Mouse (Mus musculus) CH12.LX (cell line): ENCODE data around the gene Gm10382. TPM values are rescaled to one million over a fixed set of nuclear protein-coding genes. Genes with fewer than 3 reads are reported as not detected.
A peak's percentile ranks its signal among the peaks of the same experiment; 100 is the strongest.

Source experiments
- DNase-seq: peaks from one replicate; pipeline ENCODE4 v3.0.0-alpha.2; 2013; ENCODE audit errors: extremely low read depth
- H3K27ac ChIP-seq: 2 replicates; pipeline ENCODE4 v1.5.1; 2012; ENCODE audit warnings: low read depth, mild to moderate bottlenecking, control low read depth, moderate library complexity; ENCODE audit not compliant: insufficient read depth
- H3K27me3 ChIP-seq: replicated peaks from 2 replicates; pipeline ENCODE3; 2012; ENCODE audit warnings: inconsistent platforms
- H3K36me3 ChIP-seq, 2 experiments: replicated peaks in 1 of 2; 2 replicates each; pipeline versions ENCODE3 to v1.6.1; 2012; ENCODE audit warnings: inconsistent platforms in 1 of 2, low read length in 1 of 2, mild to moderate bottlenecking in 1 of 2, mixed read lengths in 1 of 2, moderate library complexity in 1 of 2; ENCODE audit not compliant: control insufficient read depth in 1 of 2, insufficient read depth in 1 of 2
- H3K4me1 ChIP-seq, 2 experiments: 2 replicates each; pipeline ENCODE4 v1.6.1; 2012; ENCODE audit warnings: inconsistent platforms in 1 of 2, moderate library complexity in 1 of 2; ENCODE audit not compliant: insufficient read depth in 2 of 2, control insufficient read depth in 1 of 2
- H3K4me2 ChIP-seq: 2 replicates; pipeline ENCODE4 v1.6.1; 2012; ENCODE audit warnings: low read depth, mild to moderate bottlenecking, control low read depth; ENCODE audit not compliant: poor library complexity, insufficient read depth, severe bottlenecking
- H3K4me3 ChIP-seq, 3 experiments: fragments of 150-350 bp in 1 of 3; sonication (generic) in 1 of 3; replicated peaks in 1 of 3; 2 replicates each; pipeline versions ENCODE3 to v1.5.1; 2011 to 2012; ENCODE audit warnings: low read depth in 2 of 3, low read length in 2 of 3, mild to moderate bottlenecking in 2 of 3, moderate library complexity in 2 of 3, control low read depth in 1 of 3, improper control_type of control experiment in 1 of 3, inconsistent platforms in 1 of 3, mixed read lengths in 1 of 3; ENCODE audit not compliant: poor library complexity in 1 of 3
- H3K79me2 ChIP-seq: replicated peaks from 2 replicates; pipeline ENCODE4 v1.6.1; 2012; ENCODE audit warnings: mild to moderate bottlenecking, moderate library complexity; ENCODE audit not compliant: control insufficient read depth, poor library complexity, insufficient read depth, severe bottlenecking; ENCODE audit errors: extremely low read depth
- H3K9ac ChIP-seq: 2 replicates; pipeline ENCODE4 v1.6.1; 2012; ENCODE audit warnings: low read depth, mild to moderate bottlenecking, control low read depth, moderate library complexity; ENCODE audit not compliant: insufficient read depth
- H3K9me3 ChIP-seq: replicated peaks from 2 replicates; pipeline ENCODE3; 2012; ENCODE audit warnings: low read length, inconsistent platforms, mixed read lengths
- BHLHE40 ChIP-seq: IDR thresholded peaks from 2 replicates; pipeline ENCODE4 v1.6.1; 2011; ENCODE audit warnings: mild to moderate bottlenecking, low read depth, low read length, improper control_type of control experiment
- CHD1 ChIP-seq: IDR thresholded peaks from 2 replicates; pipeline ENCODE4 v1.6.1; 2012; ENCODE audit warnings: low read depth, low read length, improper control_type of control experiment, inconsistent platforms
- JUND ChIP-seq: conservative IDR thresholded peaks from 2 replicates; pipeline ENCODE4 v1.6.1; 2011; ENCODE audit warnings: low read depth, low read length, improper control_type of control experiment
- MAX ChIP-seq: IDR thresholded peaks from 2 replicates; pipeline ENCODE4 v1.6.1; 2011; ENCODE audit warnings: low read length, improper control_type of control experiment
- MAZ ChIP-seq: IDR thresholded peaks from 2 replicates; pipeline ENCODE4 v1.6.1; 2012; ENCODE audit warnings: low read depth, mild to moderate bottlenecking, inconsistent platforms, low read length, improper control_type of control experiment, moderate library complexity
- MEF2A ChIP-seq: IDR thresholded peaks from 2 replicates; pipeline ENCODE4 v1.6.1; 2014; ENCODE audit warnings: low read depth, mild to moderate bottlenecking, inconsistent platforms, low read length, improper control_type of control experiment, borderline replicate concordance
- MYC ChIP-seq: IDR thresholded peaks from 2 replicates; pipeline ENCODE4 v1.6.1; 2011; ENCODE audit warnings: low read depth, mild to moderate bottlenecking, improper control_type of control experiment, low read length
- NELFE ChIP-seq: IDR thresholded peaks from 2 replicates; pipeline ENCODE4 v1.6.1; 2011; ENCODE audit warnings: low read depth, low read length, improper control_type of control experiment
- POLR2A ChIP-seq: IDR thresholded peaks from 2 replicates; pipeline ENCODE4 v1.6.1; 2011; ENCODE audit warnings: low read depth, mild to moderate bottlenecking, improper control_type of control experiment, low read length
- RAD21 ChIP-seq: IDR thresholded peaks from 2 replicates; pipeline ENCODE4 v1.6.1; 2011; ENCODE audit warnings: low read depth, mild to moderate bottlenecking, low read length, improper control_type of control experiment, moderate library complexity
- RCOR1 ChIP-seq: conservative IDR thresholded peaks from 2 replicates; pipeline ENCODE4 v1.6.1; 2012; ENCODE audit warnings: low read depth, mild to moderate bottlenecking, inconsistent platforms, low read length, improper control_type of control experiment
- SIN3A ChIP-seq: IDR thresholded peaks from 2 replicates; pipeline ENCODE4 v1.6.1; 2012; ENCODE audit warnings: low read length, improper control_type of control experiment, inconsistent platforms
- SMC3 ChIP-seq: IDR thresholded peaks from 2 replicates; pipeline ENCODE4 v1.6.1; 2011; ENCODE audit warnings: low read depth, low read length, improper control_type of control experiment
- TBP ChIP-seq: conservative IDR thresholded peaks from 2 replicates; pipeline ENCODE4 v1.6.1; 2011; ENCODE audit warnings: low read depth, low read length, improper control_type of control experiment
- TCF12 ChIP-seq: IDR thresholded peaks from 2 replicates; pipeline ENCODE4 v1.6.1; 2014; ENCODE audit warnings: low read depth, mild to moderate bottlenecking, inconsistent platforms, low read length, improper control_type of control experiment
- UBTF ChIP-seq: IDR thresholded peaks from 2 replicates; pipeline ENCODE4 v1.6.1; 2012; ENCODE audit warnings: low read depth, mild to moderate bottlenecking, inconsistent platforms, low read length, improper control_type of control experiment, moderate library complexity
- dilution Hi-C: fragments of 300-500 bp; cut with MboI; formaldehyde crosslinking; loops from 2 replicates; pipeline ENCODE4 v1.14.3; 2020; ENCODE audit warnings: low sequenced_read_pairs; ENCODE audit not compliant: extremely low pct_unique_long_range_greater_than_20kb, extremely low pct_ligation_motif_present
- in situ Hi-C: fragments of 300-500 bp; cut with MboI; formaldehyde crosslinking; loops from 3 replicates; pipeline ENCODE4 v1.14.3; 2019; ENCODE audit warnings: low sequenced_read_pairs, low pct_ligation_motif_present, low pct_unique_long_range_greater_than_20kb, mixed read lengths
- polyA plus RNA-seq: library from polyadenylated mRNA; unstranded; fragments of >175 nt; gene quantifications from 2 replicates; pipeline ENCODE4 v1.2.1, GENCODE M21; 2012; ENCODE audit warnings: low read depth; ENCODE audit not compliant: insufficient read length
- total RNA-seq, 2 experiments: library from RNA; depleted of rRNA; stranded (reverse); fragments of 300-350 nt in 1 of 2; fragments of >200 nt in 1 of 2; gene quantifications; 2 replicates each; pipeline ENCODE4 v1.2.3; 2012 to 2014

Gene Gm10382
- total and polyA plus RNA-seq, 3 experiments, result 0.59 to 1.1 TPM; not detected in 1

GRCm38 (mm10) chr5:125404536-125404902, 15.4 kb downstream of the Gm10382 start:
- DNase-seq, result no peak
- TF ChIP-seq JUND (no peak), BHLHE40 (no peak), RCOR1 (no peak)
- Histone ChIP-seq H3K9ac (peak overlapping the region; percentile 77), H3K4me2 (peak overlapping the region; percentile 86), H3K9me3 (no peaks in the 10 kb centered on the region), H3K79me2 (no peaks in the 10 kb centered on the region), H3K4me3 (peak overlapping the region; percentile 67 to 77 (median 72)), H3K36me3 (no peaks in the 10 kb centered on the region), H3K4me1 (peaks cover 3 to 22% of the 10 kb centered on the region in 2 experiments; a peak in 3 of 4 replicates), H3K27ac (peak overlapping the region; percentile 81), H3K27me3 (no peaks in the 10 kb centered on the region)
- dilution Hi-C loops, result no loop called here
- in situ Hi-C loops, result no loop called here

GRCm38 (mm10) chr5:125404903-125405545, 15.9 kb downstream of the Gm10382 start:
- dilution Hi-C loops (no loop called here), in situ Hi-C loops (no loop called here)
- peak overlapping the region; percentile 86 for H3K4me2 ChIP-seq
- peak overlapping the region; percentile 81 for H3K27ac ChIP-seq
- H3K36me3 ChIP-seq, result no peaks in the 10 kb centered on the region
- DNase-seq, result peak; percentile 87
- H3K9me3 ChIP-seq, result no peaks in the 10 kb centered on the region
- no peaks in the 10 kb centered on the region for H3K27me3 ChIP-seq
- H3K4me1 ChIP-seq, result peaks cover 3 to 22% of the 10 kb centered on the region in 2 experiments; a peak in 3 of 4 replicates
- H3K9ac ChIP-seq, result peak overlapping the region; percentile 85
- H3K4me3 ChIP-seq, result peak overlapping the region; percentile 67 to 77 (median 72)
- TF ChIP-seq JUND (no peak), SIN3A (peak; percentile 69; the same call in 1 of the 2 replicates), CHD1 (peak; percentile 19; the same call in 1 of the 2 replicates), TCF12 (peak; percentile 52; the same call in 1 of the 2 replicates), POLR2A (peak; percentile 58), MAX (peak; percentile 40; the same call in 1 of the 2 replicates), MAZ (0 out of 2 replicates have a peak, but pooled peaks have one; percentile 28), RAD21 (no peak), MYC (0 out of 2 replicates have a peak, but pooled peaks have one; percentile 34), UBTF (peak; percentile 95), BHLHE40 (peak; percentile 72), TBP (no peak), MEF2A (peak; percentile 8; the same call in 1 of the 2 replicates), NELFE (0 out of 2 replicates have a peak, but pooled peaks have one; percentile 42), SMC3 (peak; percentile 16; the same call in 1 of the 2 replicates)
- no peaks in the 10 kb centered on the region for H3K79me2 ChIP-seq
